Mouse (Mus musculus): ENCODE measurements at regions not wholly inside any gene's neighbourhood (a gene's known extent, or its start where the extent isn't known, plus 50 kb on each side); places are given as distances from the start of the nearest gene placed in this dataset.

DNA sequence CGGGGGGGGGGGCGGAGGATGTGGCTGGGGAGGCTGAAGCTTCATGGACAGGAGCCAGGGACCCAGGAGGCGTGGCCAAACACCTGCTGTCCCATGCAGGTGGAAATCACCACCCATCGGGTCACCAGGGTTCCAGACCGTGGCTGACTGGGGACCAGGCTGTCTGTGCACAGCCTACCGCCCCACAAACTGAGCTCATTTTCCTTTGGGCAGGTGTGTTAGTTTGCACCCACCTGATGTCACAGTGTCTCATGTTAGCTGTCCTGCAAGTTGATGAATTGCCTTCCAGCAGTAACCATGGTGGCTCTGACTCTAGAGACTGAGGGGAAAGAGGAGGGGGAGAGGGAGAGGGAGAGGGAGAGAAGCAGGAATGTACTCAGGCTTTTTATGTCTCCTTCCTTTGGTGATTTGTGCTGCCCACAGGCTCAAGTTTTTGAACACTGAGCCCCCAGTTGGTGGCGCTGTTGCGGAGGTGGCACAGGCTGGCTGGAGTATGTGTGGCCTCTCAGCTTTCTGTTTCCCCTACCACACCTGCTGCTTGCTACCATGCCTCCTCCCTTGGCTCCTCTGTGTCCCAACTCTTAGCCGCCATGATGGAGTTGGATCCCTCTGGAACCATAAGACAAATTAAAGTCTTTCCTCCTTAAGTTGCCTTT lies 107.8 kb upstream of the Man2a1 start:
- in situ Hi-C loops (cut with MboI, MseI): no loop called here

- in situ Hi-C loops (cut with MboI, MseI): loop anchor here (5.0 kb wide), 1 partner anchor 1033 kb away; no protein-coding TSS in a partner anchor
Measured at GRCm38 (mm10) chr17:64499281-64499997, 101.1 kb upstream of the Man2a1 start.

DNA sequence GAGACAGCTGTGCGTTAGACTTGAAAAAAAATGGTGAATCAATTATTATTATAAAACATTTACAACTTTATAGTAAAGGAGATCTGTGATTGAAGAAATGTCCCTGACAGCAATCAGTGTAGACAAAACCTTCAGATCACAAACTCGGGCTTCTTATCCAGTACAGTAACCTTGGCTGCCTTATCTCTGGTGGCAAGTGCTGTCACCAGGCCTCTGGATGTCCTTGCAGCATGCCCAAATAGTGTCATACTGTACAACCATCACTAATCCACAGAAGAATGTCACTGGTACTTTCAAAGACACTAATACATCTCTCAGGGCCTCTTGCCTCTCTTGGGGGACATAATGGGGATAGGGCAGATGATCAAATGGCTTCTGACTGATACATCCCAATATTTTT lies 98.2 kb upstream of the Man2a1 start:
- in situ Hi-C loops (cut with MboI, MseI): no loop called here

DNA sequence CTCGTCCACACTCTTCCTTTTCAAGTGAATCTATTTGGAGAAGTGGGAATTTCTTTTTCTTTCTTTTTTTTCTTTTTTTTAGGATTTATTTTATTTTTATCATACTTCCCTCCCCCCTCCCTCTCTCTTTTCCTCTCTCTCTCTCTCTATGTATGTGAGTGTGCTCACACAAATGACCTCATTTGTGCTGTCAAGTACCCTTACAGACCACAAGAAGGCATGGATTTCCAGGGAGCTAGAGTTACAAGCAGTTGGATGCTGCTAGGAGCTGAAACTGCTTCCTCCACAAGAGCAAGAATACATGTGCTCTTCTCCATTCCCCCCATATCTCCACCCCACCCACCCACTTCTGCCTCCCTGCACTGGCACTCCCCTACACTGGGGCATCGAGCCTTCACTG lies 94.6 kb upstream of the Man2a1 start:
- in situ Hi-C loops (cut with MboI, MseI): no loop called here

DNA sequence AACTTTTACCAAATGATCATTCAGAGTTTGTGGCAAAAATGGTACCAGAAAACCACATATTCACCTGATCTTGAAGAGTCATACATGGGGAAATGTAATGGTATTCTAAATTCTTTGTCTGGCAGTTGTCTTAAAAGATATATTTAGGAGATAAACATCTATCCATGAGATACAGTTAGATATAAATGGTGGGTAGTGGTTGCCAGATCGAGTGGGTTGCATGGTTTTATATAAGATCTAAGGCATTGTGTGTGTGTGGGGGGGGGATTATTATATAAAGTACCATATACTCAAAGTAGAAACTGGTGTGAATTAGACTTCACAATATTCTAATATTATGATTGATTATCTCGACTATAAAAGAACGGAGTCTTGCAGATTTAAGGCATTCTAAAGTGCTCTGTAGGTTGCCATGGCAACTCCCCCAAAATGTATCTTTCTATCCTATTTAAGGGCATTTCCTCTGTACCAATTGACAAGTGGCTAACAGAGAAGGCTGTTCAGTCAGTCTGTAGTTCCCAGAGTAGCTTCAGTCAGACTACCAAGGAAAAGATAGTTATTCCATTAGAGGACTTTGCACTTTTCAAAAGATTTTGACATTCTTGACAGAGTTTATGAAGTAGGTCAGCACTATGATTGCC lies 89.3 kb upstream of the Man2a1 start:
- in situ Hi-C loops (cut with MboI, MseI): no loop called here

DNA sequence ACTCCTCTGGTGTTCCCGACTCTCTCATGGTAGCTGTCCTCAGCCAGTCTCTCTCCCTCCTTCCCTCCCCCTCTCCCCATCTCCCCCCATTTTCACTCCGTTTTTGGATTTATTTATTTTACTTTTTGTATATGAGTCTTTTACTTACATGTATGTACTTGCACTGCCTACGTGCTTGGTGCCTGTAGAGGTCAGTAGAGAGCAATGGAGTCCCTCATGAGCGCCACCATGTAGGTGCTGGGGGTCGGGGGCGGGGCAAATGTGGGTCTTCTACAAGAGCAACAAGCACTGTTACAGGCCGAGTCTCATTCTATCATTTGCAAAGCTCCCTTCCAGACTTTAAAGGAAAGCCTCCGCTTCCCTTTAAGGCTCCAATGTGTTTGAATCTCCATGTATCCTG lies 78.3 kb upstream of the Man2a1 start:
- in situ Hi-C loops (cut with MboI, MseI): no loop called here

DNA sequence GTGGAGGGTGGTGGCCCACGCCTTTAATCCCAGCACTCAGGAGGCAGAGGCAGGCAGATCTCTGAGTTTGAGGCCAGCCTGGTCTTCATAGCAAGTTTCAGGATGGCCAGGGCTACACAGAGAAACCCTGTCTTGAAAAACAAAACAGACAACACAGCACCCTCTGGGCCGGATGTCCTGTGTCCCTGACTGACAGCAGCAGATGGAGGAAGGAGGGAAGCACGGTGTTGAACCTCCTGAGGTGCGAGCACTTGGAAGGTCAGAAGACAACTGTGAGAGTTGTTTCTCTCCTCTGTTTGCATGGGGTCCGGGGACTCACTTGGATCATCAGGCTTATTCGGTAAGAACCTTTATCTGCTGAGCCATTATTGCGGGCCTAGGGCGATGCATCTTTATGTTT lies 76.6 kb upstream of the Man2a1 start:
- in situ Hi-C loops (cut with MboI, MseI): no loop called here

- in situ Hi-C loops (cut with MboI, MseI): no loop called here
Measured at GRCm38 (mm10) chr17:64527817-64528216, 72.7 kb upstream of the Man2a1 start.

DNA sequence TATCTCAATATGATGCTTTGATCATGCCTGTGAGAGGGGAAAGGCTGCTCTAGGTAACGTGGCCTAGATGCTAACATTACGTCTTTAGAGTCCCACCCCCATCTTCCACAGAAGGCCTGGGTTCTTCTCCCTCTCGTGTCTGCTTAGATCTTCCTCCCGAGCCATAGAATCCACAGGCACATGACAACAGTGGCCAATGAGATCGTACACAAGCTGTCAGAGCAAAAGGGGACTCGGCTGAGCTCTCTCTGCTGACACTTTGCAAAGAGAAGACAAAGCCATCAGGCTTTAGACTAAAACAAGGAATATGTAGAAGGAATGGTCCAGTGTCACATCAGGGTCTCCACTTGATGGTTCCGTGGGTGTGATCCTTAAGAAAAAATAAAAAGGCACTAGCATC lies 72.1 kb upstream of the Man2a1 start:
- in situ Hi-C loops (cut with MboI, MseI): no loop called here

DNA sequence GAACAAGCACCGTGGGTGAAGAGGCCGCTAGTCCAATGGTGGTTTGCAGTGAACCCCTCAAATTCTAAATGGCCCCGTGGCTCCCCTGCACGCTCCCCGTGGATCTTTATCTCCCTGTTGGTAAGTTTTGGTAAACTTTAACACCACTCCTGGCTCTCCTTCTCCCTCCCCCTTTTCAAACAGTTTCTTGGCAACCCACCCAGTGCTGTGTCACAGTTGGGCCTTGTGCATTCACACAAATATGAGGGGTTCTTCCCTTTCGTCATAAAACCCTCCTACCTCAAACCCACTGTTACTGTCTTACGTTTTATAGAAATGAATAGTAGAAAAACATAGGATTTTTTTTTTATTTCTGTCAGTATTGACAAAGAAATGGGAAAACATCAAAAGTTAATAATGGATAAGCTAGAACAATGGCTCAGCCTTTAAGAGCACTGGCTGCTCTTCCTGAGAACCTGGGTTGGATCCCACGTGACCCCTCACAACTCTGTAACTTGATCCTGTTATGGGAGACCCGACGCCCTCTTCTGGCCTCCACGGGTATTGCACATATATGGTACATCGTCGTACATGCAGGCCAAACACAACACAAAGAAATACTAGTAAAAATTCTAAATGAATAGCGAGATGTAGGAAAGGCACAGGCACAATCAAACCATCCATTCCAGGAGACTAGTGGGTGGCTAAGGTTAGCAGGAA lies 71.1 kb upstream of the Man2a1 start:
- in situ Hi-C loops (cut with MboI, MseI): no loop called here

GRCm38 (mm10) chr17:64531150-64531549 lies 69.4 kb upstream of the Man2a1 start:
- in situ Hi-C loops (cut with MboI, MseI): no loop called here

- in situ Hi-C loops (cut with MboI, MseI): no loop called here
Measured at GRCm38 (mm10) chr17:64534323-64534722, 66.2 kb upstream of the Man2a1 start.

DNA sequence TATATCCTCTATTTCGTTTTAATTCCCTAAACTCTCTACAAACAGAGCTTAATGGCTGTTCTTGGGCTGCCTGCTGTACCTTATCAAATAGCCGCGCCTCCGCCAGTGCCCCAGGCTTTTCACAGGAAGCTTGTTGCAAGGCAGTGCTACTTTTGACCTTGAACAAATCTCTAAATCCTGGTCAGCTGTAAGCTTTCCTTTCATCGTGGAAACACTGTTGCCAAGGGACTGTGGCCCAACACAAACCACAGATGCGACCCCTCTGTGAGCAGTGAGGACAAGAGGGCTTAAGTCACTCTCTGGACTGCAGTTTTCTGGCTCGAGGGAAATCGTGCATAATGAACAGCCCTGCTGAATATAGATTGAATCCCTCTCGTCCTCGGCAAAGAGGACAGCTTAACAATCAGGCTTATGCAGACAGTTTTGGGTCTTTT lies 62.0 kb upstream of the Man2a1 start:
- in situ Hi-C loops (cut with MboI, MseI): no loop called here

DNA sequence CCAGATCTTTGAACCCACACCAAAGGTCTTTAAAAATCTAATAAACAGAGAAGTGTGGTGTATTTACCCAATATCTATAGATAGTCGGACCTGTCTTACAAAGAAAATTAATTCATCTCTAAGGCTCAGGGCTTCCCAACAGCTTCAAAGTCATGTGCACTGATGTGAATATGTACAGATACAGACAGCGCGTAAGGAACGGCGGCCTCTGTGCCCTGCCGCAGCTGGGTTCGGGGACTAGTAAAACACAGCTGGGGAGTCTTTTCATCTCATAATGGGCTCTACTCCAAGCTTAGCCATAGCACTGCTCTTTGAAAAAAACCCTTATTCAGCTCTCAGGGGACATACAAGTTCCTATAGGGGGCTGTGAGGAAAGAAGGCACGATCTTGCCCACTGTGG lies 60.1 kb upstream of the Man2a1 start:
- in situ Hi-C loops (cut with MboI, MseI): no loop called here

DNA sequence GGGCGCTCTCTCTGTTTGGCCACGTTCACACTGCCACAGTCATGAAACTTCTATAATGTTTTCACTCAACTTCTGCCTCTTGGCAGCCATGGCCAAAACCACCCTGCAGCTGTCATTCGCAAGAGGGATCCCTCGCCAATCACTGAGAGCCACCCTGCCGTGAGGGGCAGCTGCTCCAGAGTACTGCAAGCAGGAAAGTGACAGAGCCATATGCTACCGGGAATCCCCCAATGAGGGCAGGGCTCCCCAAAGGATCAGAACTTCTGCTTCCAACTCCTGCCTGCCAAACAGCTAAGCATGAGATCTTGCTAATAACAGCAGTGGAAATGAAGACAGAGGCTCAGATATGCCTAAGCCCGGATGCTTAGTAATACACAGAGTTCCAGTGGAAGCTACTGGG lies 52.0 kb upstream of the Man2a1 start:
- in situ Hi-C loops (cut with MboI, MseI): no loop called here

- in situ Hi-C loops (cut with MboI, MseI): no loop called here
Measured at GRCm38 (mm10) chr17:64550034-64550433, 50.5 kb upstream of the Man2a1 start.

Measured in T-helper 1 cell (primary cell).